Mouse (Mus musculus): ENCODE measurements around the gene Fam69a.

DNA sequence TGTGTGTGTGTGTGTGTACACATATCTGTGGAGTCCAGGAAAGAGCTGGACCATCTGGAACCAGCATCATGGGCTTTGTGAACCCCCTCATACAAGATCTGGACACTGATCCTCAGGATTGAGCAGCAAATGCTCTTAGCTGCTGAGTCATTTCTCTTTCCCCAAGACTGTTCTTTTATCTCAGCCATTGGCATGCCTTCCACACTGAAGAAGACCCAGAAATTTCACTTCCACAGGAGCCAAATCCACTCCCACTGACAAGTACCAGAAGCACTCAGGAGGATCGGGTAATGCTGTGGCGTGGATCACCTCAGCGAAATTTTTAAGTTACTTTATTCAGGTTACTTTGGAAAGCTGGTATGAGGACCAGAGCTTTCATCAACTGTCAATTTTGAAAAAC lies 18.8 kb downstream of the Fam69a start:
- TF ChIP-seq POLR2A (IDR thresholded peaks at IDR 0.05; ENCODE audit: borderline replicate concordance, control insufficient read depth, low read depth, low read length) (no peak), CTCF (IDR thresholded peaks at IDR 0.05; ENCODE audit: control insufficient read depth, insufficient read depth, low read length) (no peak)
